Mouse (Mus musculus) c-Kit-positive CD71-positive TER-119-positive erythroid progenitor cells, embryonic 14.5 days (primary cell): ENCODE measurements around the gene Urad.

Experiments
- DNase-seq: peaks from one replicate; pipeline ENCODE4 v3.0.0-alpha.2; 2013; ENCODE audit warnings: low spot score

The Urad gene

GRCm38 (mm10) chr5:147269926-147270672, 52.1 kb downstream of the Urad start, which contains the start of gene Pdx1:
TSS of gene Pdx1 (plus strand) at chr5:147269959.
- no peak for DNase-seq

GRCm38 (mm10) chr5:147269371-147269770, 52.9 kb downstream of the Urad start:
- DNase-seq: no peak

- no peak for DNase-seq
Observed at GRCm38 (mm10) chr5:147268728-147269127, 53.5 kb downstream of the Urad start.

DNA sequence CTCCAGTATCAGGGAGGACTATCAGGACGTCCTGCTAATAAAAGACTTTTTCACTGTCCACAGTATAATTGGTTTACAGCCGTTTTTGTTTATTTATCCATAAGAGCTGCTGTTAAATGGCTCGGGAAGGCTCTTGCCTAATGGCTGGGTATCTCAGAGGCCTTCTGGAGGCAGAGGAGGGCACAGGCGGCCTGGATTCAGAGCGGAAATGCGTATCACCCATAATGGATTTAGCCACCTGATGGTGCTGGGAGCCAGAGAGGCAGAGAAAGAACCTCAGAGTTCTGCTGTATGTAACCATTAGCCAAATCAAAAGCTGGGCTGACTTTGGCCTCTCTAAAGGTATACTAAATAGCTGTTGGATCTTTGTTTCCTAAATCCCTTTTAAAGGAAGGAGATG, 54.8 kb downstream of the Urad start:
- DNase-seq: no peak
